Mouse (Mus musculus): Measurements from ENCODE around the gene Dbh.

The Dbh gene

GRCm38 (mm10) chr2:27164796-27165590 is at the start of gene Dbh:
Gene Dbh, plus strand, starts transcription at chr2:27165233.
- no peak for DNase-seq (ENCODE audit: low spot score)

DNA sequence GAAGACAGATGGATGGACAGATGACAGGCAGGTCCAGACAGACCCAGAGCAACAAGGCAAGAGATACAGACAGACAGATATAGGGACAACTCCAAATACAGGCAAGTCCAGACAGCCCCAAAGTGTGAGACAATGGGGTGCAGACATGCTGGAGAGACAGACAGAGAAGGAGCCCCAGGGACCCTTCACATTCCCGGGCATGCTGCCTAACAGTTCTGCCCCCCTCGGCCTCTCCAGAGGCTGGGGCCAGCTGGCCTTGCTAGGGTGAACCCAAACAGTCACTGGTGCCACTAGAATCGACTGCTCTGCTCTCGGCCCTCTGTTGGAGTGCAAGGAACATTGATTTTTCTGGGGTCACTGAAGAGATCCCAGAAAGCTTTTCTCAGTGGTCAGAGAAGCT is 46.6 kb upstream of the Dbh start:
- DNase-seq (ENCODE audit: low spot score): no peak

GRCm38 (mm10) chr2:27119766-27120165 is 45.3 kb upstream of the Dbh start:
- no peak for DNase-seq (ENCODE audit: low spot score)

GRCm38 (mm10) chr2:27120241-27120641 is 44.8 kb upstream of the Dbh start:
- peak; percentile 43 for DNase-seq (ENCODE audit: low spot score)

DNA sequence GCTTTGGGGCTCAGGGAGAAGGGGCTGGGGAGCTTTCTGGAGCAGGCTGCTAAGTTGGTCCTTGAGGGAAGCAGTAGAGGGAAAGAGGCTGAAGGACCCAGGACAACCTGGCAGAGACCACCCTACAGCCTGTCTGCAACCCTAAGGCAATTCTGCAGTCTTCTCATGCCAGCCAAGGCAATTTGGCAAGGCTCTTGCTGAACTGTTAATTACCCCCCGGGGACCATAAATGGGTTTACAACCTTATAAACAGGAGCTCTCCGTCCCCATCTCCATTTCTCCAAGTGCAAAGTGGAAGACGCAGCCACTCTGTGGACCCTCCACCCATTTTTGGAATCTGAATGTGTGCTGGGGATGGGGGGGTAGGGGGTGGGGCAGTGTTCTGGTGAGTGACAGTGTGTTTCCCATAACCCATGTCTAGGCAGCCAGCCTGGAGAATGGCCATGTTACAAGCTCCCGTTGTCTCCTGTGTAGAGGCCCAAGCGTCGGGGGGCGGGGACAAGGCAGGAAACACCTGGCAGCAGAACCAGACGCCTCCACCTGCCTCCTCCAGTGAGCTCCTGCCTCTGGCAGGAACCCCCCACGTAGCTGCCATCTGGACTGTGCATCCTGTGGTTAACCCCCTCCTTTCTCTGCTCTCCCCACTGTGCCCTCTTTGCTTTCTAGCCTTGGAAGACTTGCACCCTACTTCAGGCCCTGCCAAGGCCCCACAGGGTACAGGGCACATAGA is 43.2 kb upstream of the Dbh start:
- DNase-seq (ENCODE audit: low spot score): peak; percentile 12

- no peak for DNase-seq (ENCODE audit: low spot score)
These were observed 42.5 kb upstream of the Dbh start for GRCm38 (mm10) chr2:27122578-27122977.

DNA sequence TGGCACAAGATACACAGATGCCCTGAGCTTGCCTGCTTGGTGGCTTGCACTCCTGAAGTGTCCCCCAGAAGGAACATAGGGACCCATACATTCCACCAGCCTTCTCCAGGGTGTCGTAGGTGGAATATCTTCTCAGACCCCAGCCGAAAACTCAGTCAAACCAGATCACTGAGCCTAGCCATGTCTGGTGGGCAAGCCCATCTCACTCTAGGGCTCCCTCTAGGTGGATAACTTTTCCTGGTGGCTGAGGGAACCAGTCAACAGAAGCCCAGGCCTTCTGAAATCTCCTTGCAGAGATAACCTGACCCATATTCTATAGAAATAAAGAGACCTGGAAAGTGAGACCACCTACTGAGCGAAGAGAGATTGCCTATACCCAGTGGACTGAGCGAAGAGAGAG is 41.9 kb upstream of the Dbh start:
- DNase-seq (ENCODE audit: low spot score): no peak

- DNase-seq (ENCODE audit: low spot score): peak; percentile 42
These were observed 39.1 kb upstream of the Dbh start for GRCm38 (mm10) chr2:27125979-27126378.

- no peak for DNase-seq (ENCODE audit: low spot score)
These were observed 38.5 kb upstream of the Dbh start for GRCm38 (mm10) chr2:27126496-27126895.

DNA sequence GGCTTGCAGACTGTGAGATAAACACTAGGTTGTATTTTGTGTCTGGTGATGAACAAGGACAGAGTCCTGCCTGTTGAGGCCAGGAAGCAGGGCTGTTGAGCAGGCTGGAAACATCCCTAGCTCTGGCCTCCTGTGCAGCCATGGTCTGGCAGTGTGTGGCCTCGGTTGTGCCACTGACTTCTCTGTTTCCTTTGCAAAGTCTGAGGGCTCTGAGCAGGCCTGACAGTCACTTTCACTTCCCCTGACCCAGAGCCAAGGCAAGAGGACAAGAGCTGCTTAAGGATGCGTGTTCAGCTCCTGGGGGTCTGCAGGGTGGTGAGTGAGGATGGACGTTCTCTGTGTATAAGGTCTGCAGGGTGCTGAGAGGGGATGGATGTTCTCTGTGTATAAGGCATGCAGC is 36.0 kb upstream of the Dbh start:
- DNase-seq (ENCODE audit: low spot score): no peak

DNA sequence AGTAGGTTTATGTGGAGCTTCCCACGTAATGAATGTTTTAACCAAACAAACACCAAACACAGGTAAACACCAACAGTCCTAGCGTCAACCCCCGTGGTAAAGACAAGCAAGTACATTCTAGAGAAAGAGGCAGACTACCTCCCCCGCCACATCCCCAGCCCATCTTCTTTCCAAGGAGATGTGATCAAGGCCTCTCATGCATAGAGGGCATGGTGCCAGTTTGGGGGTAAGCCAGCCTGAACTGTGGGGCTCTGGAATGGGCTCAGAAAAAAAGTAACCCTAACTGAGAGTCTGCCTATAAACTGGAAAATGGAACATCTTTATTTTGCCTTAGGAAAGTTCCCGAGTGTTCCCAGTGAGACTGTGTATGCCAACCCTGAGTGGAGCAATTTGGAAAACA is 29.1 kb upstream of the Dbh start:
- no peak for DNase-seq (ENCODE audit: low spot score)

- no peak for DNase-seq (ENCODE audit: low spot score)
These were observed 28.7 kb upstream of the Dbh start for GRCm38 (mm10) chr2:27136336-27136735.

- DNase-seq (ENCODE audit: low spot score): no peak
These were observed 28.2 kb upstream of the Dbh start for GRCm38 (mm10) chr2:27136789-27137188.

DNA sequence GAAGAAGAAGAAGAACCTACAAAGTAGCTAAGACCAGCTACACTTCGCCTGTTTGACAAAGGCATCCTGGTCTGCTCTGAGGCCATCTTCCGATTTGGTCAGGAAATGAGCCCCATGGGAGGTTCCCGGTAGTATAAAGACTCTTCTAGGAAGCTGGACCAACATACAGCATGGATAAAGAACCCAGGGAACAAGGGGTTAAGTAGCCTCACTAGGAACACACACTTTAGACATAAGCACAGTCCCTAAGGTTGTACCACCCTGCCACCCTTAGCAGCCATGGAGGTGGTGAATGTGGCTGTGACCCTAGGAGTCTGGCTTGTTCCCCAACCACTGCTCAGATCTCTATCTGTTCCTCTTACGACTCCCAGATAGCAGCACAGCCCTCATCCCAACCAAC is 26.7 kb upstream of the Dbh start:
- no peak for DNase-seq (ENCODE audit: low spot score)

- no peak for DNase-seq (ENCODE audit: low spot score)
These were observed 22.9 kb upstream of the Dbh start, which contains the start of gene Fam163b for GRCm38 (mm10) chr2:27141950-27142693. Gene Fam163b, minus strand, starts transcription at chr2:27142491.

DNA sequence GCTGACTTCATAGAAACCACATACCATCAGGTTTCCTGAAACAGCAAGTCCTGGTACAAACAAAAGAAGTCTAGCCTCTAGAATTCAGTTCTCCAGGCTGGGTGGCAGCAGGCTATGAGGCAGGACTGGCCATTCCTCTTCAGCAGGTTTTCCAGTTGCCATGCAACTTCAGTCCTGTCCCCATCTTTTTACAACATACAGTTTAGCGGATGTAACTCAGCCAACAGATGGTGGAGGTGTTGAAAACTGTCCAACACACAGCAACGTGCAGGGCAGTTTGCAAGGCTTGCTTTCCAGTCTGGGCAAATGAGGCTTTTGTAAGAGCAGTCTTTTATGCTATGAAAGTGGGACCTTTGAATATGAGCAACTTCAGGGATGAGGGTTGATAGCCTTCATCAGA is 20.1 kb upstream of the Dbh start:
- DNase-seq (ENCODE audit: low spot score): no peak

- no peak for DNase-seq (ENCODE audit: low spot score)
These were observed 18.2 kb upstream of the Dbh start for GRCm38 (mm10) chr2:27146840-27147239.

DNA sequence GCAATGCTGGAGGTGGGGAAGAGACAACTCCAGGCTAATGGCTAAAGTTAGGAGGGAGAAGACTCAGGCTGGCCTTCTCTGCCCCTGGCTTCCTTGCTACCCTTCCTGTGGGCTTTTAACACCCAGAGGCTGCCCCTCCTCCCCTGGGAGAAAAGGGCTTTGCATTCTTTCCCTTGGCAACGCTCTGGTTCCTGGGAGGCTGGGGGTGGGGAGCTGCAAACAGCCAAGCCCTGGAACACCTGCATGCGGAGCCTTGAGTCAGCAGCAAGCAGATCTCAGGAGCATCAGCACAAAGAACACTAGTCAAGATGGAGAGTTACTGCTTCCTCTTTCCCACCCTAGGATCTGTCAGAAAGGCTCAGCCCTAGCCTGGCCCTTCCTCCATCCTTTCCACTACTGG is 15.6 kb upstream of the Dbh start:
- no peak for DNase-seq (ENCODE audit: low spot score)

DNA sequence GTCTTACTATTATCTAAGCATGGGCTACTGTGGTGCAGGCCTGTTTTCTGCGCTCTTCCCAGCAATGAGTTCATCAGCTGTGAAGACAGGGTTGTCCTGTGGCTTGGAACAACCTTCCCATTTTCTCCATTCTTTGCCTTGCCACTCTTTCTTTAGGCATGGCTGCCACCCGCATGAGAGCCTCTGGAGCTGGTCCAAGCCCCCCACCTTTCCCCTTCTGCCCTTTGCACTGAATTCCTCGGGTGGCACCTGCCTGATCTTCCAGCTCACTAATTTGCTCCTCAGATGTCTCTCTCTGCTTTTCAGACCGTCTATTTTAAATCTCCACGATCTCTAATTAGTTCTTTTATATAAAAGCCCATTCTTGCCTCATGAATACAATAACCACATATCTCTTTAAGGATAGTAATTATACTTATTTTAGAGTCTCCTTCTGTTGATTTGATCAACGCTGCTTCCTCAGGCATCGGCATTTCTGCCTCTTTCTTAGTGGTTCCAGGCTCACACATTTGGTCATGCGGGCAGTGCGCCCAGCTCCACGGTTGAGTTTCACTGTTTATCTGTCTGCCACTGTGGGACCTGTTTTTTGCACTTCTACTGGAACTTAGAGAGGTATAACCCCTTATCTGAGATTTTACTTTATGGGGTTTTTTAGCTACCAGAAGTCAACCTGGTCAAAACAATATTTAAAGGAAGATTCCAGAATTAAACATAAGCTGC is 10.4 kb upstream of the Dbh start:
- no peak for DNase-seq (ENCODE audit: low spot score)

DNA sequence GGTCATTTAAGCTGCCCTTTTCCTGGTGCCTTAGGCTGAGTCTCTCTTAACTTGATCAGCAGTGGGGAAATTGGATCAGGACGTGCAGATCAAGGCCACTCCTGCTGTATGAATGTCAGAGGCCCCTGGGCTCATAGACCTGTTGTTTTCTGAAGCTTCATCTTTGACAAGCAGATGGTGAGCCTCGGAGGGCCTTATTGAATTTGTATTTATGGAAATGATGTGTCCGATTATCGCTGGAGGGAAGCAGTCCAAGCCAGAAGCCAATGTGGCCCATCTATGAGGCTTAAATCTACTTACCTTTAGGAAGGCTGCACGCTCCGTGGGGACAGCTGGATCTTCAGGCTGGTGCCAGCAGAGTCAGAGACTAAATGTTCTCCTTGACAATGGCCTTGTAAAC is 8.4 kb upstream of the Dbh start:
- no peak for DNase-seq (ENCODE audit: low spot score)

DNA sequence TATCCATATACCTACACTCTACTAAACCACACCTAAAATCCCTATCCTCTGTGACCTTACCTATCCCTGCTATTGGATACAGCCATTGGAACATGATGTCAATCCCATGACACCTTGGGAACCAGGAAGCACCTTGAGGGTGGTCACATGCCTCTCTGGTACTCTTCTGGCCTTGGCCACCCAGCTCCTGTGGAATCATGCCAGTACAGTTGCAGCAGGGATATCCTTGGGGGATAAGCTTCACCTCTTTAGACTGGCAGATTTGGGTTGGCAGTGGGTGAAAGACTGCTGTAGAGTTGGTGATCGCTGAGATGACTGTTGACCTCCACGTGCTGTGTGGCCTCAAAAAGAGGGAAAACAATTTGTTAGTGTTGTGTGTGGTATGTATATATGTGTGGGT is 3.5 kb upstream of the Dbh start:
- no peak for DNase-seq (ENCODE audit: low spot score)

- DNase-seq (ENCODE audit: low spot score): no peak
These were observed 2.4 kb upstream of the Dbh start for GRCm38 (mm10) chr2:27162656-27163055.

All from lung, postnatal 25 days (tissue).